Mouse (Mus musculus) G1E (cell line): ENCODE results near the gene Epc2. TPM values are rescaled to one million over a fixed set of nuclear protein-coding genes. Genes with fewer than 3 reads are reported as not detected.

Experiments used
- ATAC-seq: 2 replicates; pipeline ENCODE4 v1.8.0; 2016; ENCODE audit warnings: mild to moderate bottlenecking; ENCODE audit not compliant: insufficient number of reproducible peaks, poor library complexity, low FRiP score, severe bottlenecking; ENCODE audit errors: extremely low read depth
- DNase-seq: peaks from one replicate; pipeline ENCODE4 v3.0.0; 2012; ENCODE audit warnings: low spot score
- H3K27me3 ChIP-seq: 2 replicates; pipeline ENCODE4 v1.6.1; 2012; ENCODE audit warnings: mild to moderate bottlenecking, low read length, inconsistent platforms; ENCODE audit not compliant: insufficient read depth
- H3K36me3 ChIP-seq: replicated peaks from 2 replicates; pipeline ENCODE3; 2012; ENCODE audit warnings: mild to moderate bottlenecking, inconsistent platforms
- H3K4me1 ChIP-seq: 2 replicates; pipeline ENCODE4 v1.6.1; 2012; ENCODE audit warnings: low read depth, low read length, inconsistent platforms, mixed read lengths; ENCODE audit not compliant: insufficient read depth
- H3K4me3 ChIP-seq: 2 replicates; pipeline ENCODE4 v1.5.1; 2012; ENCODE audit warnings: low read depth, mild to moderate bottlenecking, inconsistent platforms, low read length, moderate library complexity, mixed read lengths
- H3K9me3 ChIP-seq: replicated peaks from 2 replicates; pipeline ENCODE4 v1.6.1; 2012; ENCODE audit warnings: inconsistent platforms
- CTCF ChIP-seq: IDR thresholded peaks from 2 replicates; pipeline ENCODE4 v1.5.1; 2012; ENCODE audit warnings: low read depth, low read length, inconsistent platforms, mixed read lengths
- GATA1 ChIP-seq: IDR thresholded peaks from 2 replicates; pipeline ENCODE4 v1.6.1; 2012; ENCODE audit warnings: borderline replicate concordance, low read length, inconsistent platforms, mixed read lengths
- GATA2 ChIP-seq: IDR thresholded peaks from 2 replicates; pipeline ENCODE4 v1.6.1; 2012; ENCODE audit warnings: low read depth, low read length, inconsistent platforms, borderline replicate concordance
- POLR2AphosphoS5 ChIP-seq: IDR thresholded peaks from 2 replicates; pipeline ENCODE4 v1.6.1; 2012; ENCODE audit warnings: low read depth, low read length, inconsistent platforms; ENCODE audit not compliant: insufficient replicate concordance
- TAL1 ChIP-seq: conservative IDR thresholded peaks from 2 replicates; pipeline ENCODE4 v1.6.1; 2012; ENCODE audit warnings: low read depth, low read length, inconsistent platforms, mixed read lengths
- polyA plus RNA-seq: library from polyadenylated mRNA; stranded (reverse); fragments of >175 nt; gene quantifications from 2 replicates; pipeline ENCODE4 v1.2.3, GENCODE M21; 2012
- total RNA-seq, 2 experiments: library from RNA; stranded (forward) in 1 of 2; stranded (reverse) in 1 of 2; fragments of 200-1000 nt in 1 of 2; fragments of >200 nt in 1 of 2; fragmentation: Nextera tagmentation in 1 of 2; gene quantifications; 2 replicates each; pipeline ENCODE4 v1.2.3; 2014 to 2017

Epc2 gene
- total RNA-seq (2014; fragmentation: Nextera tagmentation) (28.3 and 49.0 TPM in 2 replicates), total RNA-seq (2017) (24.9 and 29.2 TPM in 2 replicates), polyA plus RNA-seq (2.7 and 2.8 TPM in 2 replicates)

DNA sequence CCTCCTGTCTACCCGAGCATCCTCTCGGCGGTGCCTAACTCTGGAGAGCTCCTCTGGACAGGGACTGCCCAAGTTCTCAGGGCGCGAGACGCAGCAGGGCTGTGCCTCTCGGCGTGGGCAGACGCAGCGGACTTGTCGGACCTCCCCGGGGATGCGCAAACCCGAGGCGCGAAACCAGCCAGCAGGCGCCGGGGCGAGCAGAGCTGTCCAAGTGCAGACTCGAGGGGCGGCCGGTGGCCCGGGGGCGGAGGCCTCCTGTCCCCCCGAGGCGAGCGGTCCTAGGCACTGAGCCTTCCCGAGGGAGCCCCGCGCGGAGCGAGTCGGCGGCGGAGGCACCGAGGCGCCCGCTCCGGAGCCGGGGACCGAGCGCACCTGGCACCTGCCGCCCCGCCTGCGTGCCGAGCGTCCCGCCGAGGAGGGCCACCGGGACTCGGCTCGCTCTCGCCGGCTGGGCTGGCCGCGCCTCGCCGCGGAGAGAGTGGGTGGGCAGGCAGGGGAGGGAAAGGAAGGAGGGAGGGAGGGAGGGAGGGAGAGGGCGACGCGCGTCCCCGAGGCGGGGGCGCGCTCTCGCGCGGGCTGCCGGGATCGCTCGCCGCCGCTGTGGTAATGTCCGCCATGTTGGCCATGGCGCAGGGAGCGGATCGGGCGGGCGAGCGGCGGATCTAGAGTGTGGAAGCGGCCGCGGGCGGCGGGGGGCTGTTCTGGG lies at the start of gene Epc2:
Epc2 (plus strand) TSS at position 556 of the 706 bp plus-strand sequence.
- Histone ChIP-seq H3K4me3 (peak within 1 kb of the TSS; percentile 91), H3K9me3 (no peaks in the 10 kb centered on the region), H3K36me3 (no peaks in the 10 kb centered on the region), H3K4me1 (peaks cover 6% of the 10 kb centered on the region), H3K27me3 (no peaks in the 10 kb centered on the region; the same call in 1 of the 2 replicates)
- TF ChIP-seq GATA1: no peak
- no peak for TF ChIP-seq GATA2
- TF ChIP-seq TAL1: no peak
- TF ChIP-seq POLR2AphosphoS5: no peak
- TF ChIP-seq CTCF: no peak
- peak; percentile 81 for DNase-seq
- ATAC-seq: peak; percentile 18

DNA sequence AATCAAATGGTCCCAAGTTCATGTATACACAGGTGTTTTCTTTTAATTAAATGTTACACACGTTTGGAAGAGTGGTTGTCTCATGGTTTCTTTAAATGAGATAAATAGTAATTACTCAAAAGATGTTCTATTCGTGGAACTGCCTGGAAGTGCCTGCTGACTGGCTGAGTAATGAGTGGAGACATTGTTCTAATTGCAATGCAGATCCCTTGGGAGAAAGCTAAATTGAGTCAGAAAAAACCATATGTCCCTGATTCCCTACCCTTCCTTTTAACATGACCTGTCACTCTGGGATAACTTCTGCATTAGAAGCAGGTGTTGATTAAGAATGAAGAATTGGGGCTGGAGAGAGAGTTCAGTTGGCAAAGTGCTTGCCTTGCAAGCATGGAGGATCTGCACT lies 45.3 kb upstream of the Epc2 start:
- TF ChIP-seq GATA2 (no peak), CTCF (no peak)
- DNase-seq (no peak), ATAC-seq (no peak)
- H3K4me1 ChIP-seq: no peaks in the 10 kb centered on the region
- H3K27me3 ChIP-seq: no peaks in the 10 kb centered on the region
- no peaks in the 10 kb centered on the region for H3K9me3 ChIP-seq
- no peaks in the 10 kb centered on the region for H3K36me3 ChIP-seq
- no peak overlapping the region for H3K4me3 ChIP-seq

DNA sequence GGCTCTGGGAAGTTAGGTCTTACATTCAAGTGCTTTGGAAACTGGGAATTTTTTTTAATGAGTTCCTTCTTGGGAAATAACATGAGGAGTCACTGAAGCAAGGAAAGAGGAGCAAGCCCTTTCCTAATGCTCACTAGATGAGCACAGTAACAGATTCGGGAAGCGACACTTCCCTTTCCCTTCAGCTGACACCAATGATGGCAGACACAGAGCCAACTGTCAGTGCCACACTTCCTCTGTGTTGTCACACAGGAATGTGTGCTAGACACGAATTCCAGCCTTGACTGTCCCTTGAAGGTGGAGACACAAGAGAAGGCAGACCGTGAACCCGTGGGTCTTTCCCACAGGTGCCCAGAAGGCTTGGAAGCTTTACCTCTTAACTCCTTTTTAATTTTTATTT lies 39.6 kb upstream of the Epc2 start:
- ATAC-seq (no peak), DNase-seq (no peak)
- H3K4me3 ChIP-seq: no peak overlapping the region

DNA sequence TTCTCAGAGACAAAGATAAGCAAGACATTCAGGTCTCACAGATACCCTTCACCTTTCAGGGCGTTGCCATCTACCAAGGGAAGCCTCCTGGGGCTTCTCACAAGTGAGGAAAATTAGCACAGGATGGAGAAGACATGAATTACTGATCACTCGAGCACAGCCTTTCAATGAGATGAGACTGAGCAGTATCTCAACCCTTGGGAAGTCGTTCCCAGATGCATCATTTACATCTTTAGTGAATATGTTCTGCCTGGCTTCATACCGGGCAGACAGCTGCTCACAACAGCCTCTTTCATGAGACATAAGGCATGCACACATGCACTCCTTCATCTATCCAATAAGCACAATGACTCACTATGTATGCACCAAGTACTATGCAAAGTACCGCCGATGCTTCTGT lies 38.7 kb upstream of the Epc2 start:
- no peak for TF ChIP-seq GATA2
- no peak for TF ChIP-seq POLR2AphosphoS5
- Histone ChIP-seq H3K27me3 (no peaks in the 10 kb centered on the region), H3K36me3 (no peaks in the 10 kb centered on the region), H3K4me1 (peaks cover 8% of the 10 kb centered on the region), H3K9me3 (no peaks in the 10 kb centered on the region), H3K4me3 (no peak overlapping the region)
- ATAC-seq: no peak
- no peak for DNase-seq

More for the DNA sequence above, 39.6 kb upstream of the Epc2 start:
- Histone ChIP-seq H3K27me3 (no peaks in the 10 kb centered on the region), H3K9me3 (no peaks in the 10 kb centered on the region), H3K4me1 (peaks cover 6% of the 10 kb centered on the region), H3K36me3 (no peaks in the 10 kb centered on the region)
- TF ChIP-seq CTCF: no peak
- no peak for TF ChIP-seq GATA1
- no peak for TF ChIP-seq POLR2AphosphoS5
- TF ChIP-seq GATA2: no peak
- no peak for TF ChIP-seq TAL1

DNA sequence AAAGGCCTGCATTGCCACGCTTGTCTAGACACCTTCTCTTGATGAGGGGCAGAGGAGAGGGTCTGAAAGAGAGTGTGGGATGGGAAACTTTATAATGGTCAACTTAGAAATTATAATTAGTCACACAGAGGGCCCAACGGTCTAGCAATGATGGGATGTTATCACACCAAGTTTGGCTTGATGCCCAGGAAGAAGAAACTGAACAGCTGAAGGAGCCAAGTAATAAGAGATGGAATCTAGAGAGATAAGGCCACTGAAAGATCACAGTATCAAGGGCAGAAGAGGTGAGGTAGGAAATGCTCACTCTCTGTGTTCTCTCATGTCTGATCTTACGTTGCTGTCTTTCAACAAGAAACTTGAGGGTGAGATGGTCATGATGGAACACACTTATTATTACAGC lies 35.4 kb upstream of the Epc2 start:
- Histone ChIP-seq H3K4me3 (peak overlapping the region; percentile 2; the same call in 1 of the 2 replicates), H3K9me3 (no peaks in the 10 kb centered on the region), H3K4me1 (peaks cover 8% of the 10 kb centered on the region), H3K27me3 (no peaks in the 10 kb centered on the region), H3K36me3 (no peaks in the 10 kb centered on the region)
- no peak for DNase-seq
- no peak for ATAC-seq
- TF ChIP-seq GATA2 (no peak), TAL1 (no peak), GATA1 (no peak), POLR2AphosphoS5 (no peak), CTCF (no peak)

DNA sequence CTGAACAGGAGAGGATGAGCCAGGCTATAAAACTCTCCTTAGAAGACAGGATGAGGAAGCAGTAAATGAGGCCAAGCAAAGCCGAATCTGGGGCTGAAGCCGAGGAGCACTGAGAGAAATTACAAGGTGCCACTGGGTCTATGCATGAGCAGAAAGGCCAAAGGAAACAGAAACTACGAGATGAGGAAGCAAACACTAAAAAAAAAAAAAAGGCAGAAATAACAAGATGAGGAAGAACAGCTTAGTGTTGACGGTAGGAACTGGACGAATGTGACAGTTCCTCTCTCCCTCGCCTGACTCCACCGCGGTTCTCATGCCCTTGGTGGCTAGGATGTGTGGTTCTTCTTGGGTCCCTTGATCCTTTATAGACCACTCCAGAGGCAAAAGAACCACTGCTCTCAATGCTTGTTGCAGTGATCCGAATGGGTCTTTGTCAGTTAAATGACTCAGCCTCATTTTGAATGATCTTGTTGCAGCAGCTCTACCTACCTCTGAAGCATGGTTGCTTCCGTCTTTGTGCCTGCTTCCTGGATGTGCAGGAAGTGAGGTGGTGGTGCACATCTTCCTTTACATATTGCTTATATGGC lies 34.2 kb upstream of the Epc2 start:
- H3K36me3 ChIP-seq: no peaks in the 10 kb centered on the region
- H3K4me3 ChIP-seq: no peak overlapping the region
- no peak for TF ChIP-seq TAL1
- no peak for TF ChIP-seq GATA2
- no peak for TF ChIP-seq CTCF
- TF ChIP-seq POLR2AphosphoS5: no peak
- ATAC-seq (peak; percentile 28; the same call in 1 of the 2 replicates), DNase-seq (no peak)
- no peaks in the 10 kb centered on the region for H3K27me3 ChIP-seq
- H3K4me1 ChIP-seq: peaks cover 8% of the 10 kb centered on the region
- H3K9me3 ChIP-seq: no peaks in the 10 kb centered on the region

DNA sequence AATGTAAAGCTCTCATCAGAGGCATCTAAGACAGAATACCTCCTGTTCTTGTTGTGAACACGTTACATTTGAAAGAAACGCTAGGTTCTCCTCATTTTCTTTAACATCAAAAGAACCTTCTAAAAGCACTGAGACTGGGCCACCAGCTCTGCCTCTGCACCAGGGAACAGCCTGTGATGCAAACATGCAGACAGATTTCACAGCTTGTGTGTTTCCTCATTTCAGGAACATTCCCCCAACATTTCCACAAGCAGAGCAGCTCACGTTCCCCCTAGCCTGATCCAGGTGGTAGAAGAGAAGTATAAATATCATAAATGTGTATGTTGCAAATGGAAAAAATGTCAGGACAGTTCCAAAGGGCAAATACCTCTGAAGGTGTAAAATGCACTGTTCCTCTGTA lies 30.9 kb upstream of the Epc2 start:
- Histone ChIP-seq H3K4me1 (peaks cover 8% of the 10 kb centered on the region), H3K27me3 (peaks cover 2% of the 10 kb centered on the region; the same call in 1 of the 2 replicates), H3K9me3 (no peaks in the 10 kb centered on the region), H3K4me3 (no peak overlapping the region), H3K36me3 (no peaks in the 10 kb centered on the region)
- ATAC-seq (no peak), DNase-seq (no peak)
- TF ChIP-seq TAL1: no peak
- no peak for TF ChIP-seq GATA1
- TF ChIP-seq CTCF: no peak
- no peak for TF ChIP-seq GATA2
- no peak for TF ChIP-seq POLR2AphosphoS5
